ENCODE assay signal across 1 mouse cellular context in genomic region chr16:87712986-87713693, GRCm38 (mm10).
A peak's percentile ranks its signal among the peaks of the same experiment; 100 is the strongest.
TF ChIP-seq lines count a peak whose summit lies in the region.

No protein-coding gene starts in this region.

TF ChIP-seq in MEL, 35 proteins besides CTCF, POLR2A, EP300 and RAD21 (continued from another document):
- peak; percentile 45; the same call in 1 of the 2 replicates for TF ChIP-seq MAFK (IDR thresholded peaks at IDR 0.05; ENCODE audit: borderline replicate concordance, low read depth, low read length)
TF ChIP-seq in MEL: peak in this region for 10.
